Comparison of ENCODE assay signal across 15 mouse cellular contexts in genomic region chr17:86226198-86226597, GRCm38 (mm10). TPM values are rescaled to one million over a fixed set of nuclear protein-coding genes. Genes with fewer than 3 reads are reported as not detected.
A peak's percentile ranks its signal among the peaks of the same experiment; 100 is the strongest.
DNase-seq lines count a peak whose midpoint lies in the region; TF ChIP-seq lines count a peak whose summit lies in the region.
"Had no signal": no experiment of that assay in that cellular context is flagged by ENCODE, and none has a peak within 500 bp of the region (broad histone marks: within the 10 kb centered on the region; RNA-seq: fewer than 3 reads in every experiment).

No protein-coding gene starts in this region.

- TF ChIP-seq POLR2A in cerebellum, adult 2 months (IDR thresholded peaks at IDR 0.05; ENCODE audit: borderline replicate concordance, insufficient read depth, low read length), result no peak
- TF ChIP-seq POLR2A in CH12.LX (IDR thresholded peaks at IDR 0.05; ENCODE audit: low read depth, low read length), result no peak

- no peak for TF ChIP-seq RAD21 in CH12.LX (IDR thresholded peaks at IDR 0.05; ENCODE audit: low read depth, low read length)

- DNase-seq in cerebellum, adult 2 months, result peak in 1 of 2 experiments; percentile 55
- no peak for DNase-seq in cerebellum, postnatal 36 days
- no peak for DNase-seq in layer of hippocampus, adult 2 months (ENCODE audit: low spot score in 2 of 2)
- no peak for DNase-seq in layer of hippocampus, postnatal 10 days (ENCODE audit: low spot score in 2 of 2)
- DNase-seq in CH12.LX (ENCODE audit: extremely low read depth), result no peak
- DNase-seq in lung, postnatal 14 days, result no peak
- DNase-seq: adrenal gland, adult 2 months; adrenal gland, postnatal 10 days; adrenal gland, postnatal 25 days; B cell, adult 2 months; forebrain, postnatal 0 days had no signal

- in situ Hi-C loops in CH12.LX (cut with MboI; ENCODE audit: low pct_ligation_motif_present, low pct_unique_long_range_greater_than_20kb, low sequenced_read_pairs), result no loop called here

- no peak overlapping the region for H3K9ac ChIP-seq in CH12.LX (ENCODE audit: insufficient read depth, low read depth)
- H3K9ac ChIP-seq: embryonic facial prominence, embryonic 12.5 days; forebrain, embryonic 13.5 days; forebrain, embryonic 15.5 days; forebrain, postnatal 0 days had no signal

- no peaks in the 10 kb centered on the region for H3K9me3 ChIP-seq in CH12.LX (replicated peaks; ENCODE audit: low read length)
- H3K9me3 ChIP-seq: embryonic facial prominence, embryonic 10.5 days; embryonic facial prominence, embryonic 12.5 days; forebrain, embryonic 13.5 days; forebrain, embryonic 15.5 days had no signal

- 0 out of 2 replicates have a peak, but pooled peaks cover 3% of the 10 kb centered on the region for H3K79me2 ChIP-seq in CH12.LX (replicated peaks; ENCODE audit: control insufficient read depth, extremely low read depth, insufficient read depth, poor library complexity, severe bottlenecking)

- dilution Hi-C loops in CH12.LX (cut with MboI; ENCODE audit: extremely low pct_ligation_motif_present, extremely low pct_unique_long_range_greater_than_20kb, low sequenced_read_pairs), result no loop called here

- no peak overlapping the region for H3K4me3 ChIP-seq in cerebellum, adult 2 months (replicated peaks; ENCODE audit: insufficient read depth, low read depth, low read length)
- H3K4me3 ChIP-seq in layer of hippocampus, adult 2 months, result no peak overlapping the region
- no peak overlapping the region for H3K4me3 ChIP-seq in CH12.LX (replicated peaks in 1 of 3; ENCODE audit: low read depth in 2 of 3, low read length in 2 of 3, poor library complexity in 1 of 3)
- H3K4me3 ChIP-seq: embryonic facial prominence, embryonic 10.5 days; embryonic facial prominence, embryonic 12.5 days; forebrain, embryonic 13.5 days; forebrain, embryonic 15.5 days had no signal

- 37% methylated on average over 8 of the region's 8 CpGs for WGBS in cerebellum, adult 2 months

- peak overlapping the region; percentile 82 for H3K27ac ChIP-seq in cerebellum, adult 2 months (ENCODE audit: insufficient read depth, low read length)
- H3K27ac ChIP-seq in layer of hippocampus, adult 2 months, result peak overlapping the region; percentile 61; the same call in 1 of the 2 replicates
- H3K27ac ChIP-seq in CH12.LX (ENCODE audit: insufficient read depth, low read depth), result no peak overlapping the region
- H3K27ac ChIP-seq: embryonic facial prominence, embryonic 10.5 days; embryonic facial prominence, embryonic 12.5 days; forebrain, embryonic 13.5 days; forebrain, embryonic 15.5 days had no signal

- peak; percentile 23; the same call in 1 of the 2 replicates for TF ChIP-seq EP300 in CH12.LX (IDR thresholded peaks at IDR 0.05; ENCODE audit: low read length)

- no peaks in the 10 kb centered on the region for H3K27me3 ChIP-seq in cerebellum, adult 2 months (ENCODE audit: control insufficient read depth, insufficient read depth, low read length)
- no peaks in the 10 kb centered on the region for H3K27me3 ChIP-seq in CH12.LX (replicated peaks)
- H3K27me3 ChIP-seq: embryonic facial prominence, embryonic 12.5 days; forebrain, embryonic 13.5 days; forebrain, embryonic 15.5 days had no signal

- H3K4me2 ChIP-seq in CH12.LX (ENCODE audit: insufficient read depth, low read depth, poor library complexity, severe bottlenecking), result no peak overlapping the region
- H3K4me2 ChIP-seq: embryonic facial prominence, embryonic 12.5 days; forebrain, embryonic 13.5 days; forebrain, embryonic 15.5 days had no signal

- H3K36me3 ChIP-seq in CH12.LX (replicated peaks in 1 of 2; ENCODE audit: control insufficient read depth in 1 of 2, insufficient read depth in 1 of 2, low read length in 1 of 2), result peaks cover 0 to 46% of the 10 kb centered on the region in 2 experiments
- H3K36me3 ChIP-seq: embryonic facial prominence, embryonic 10.5 days; embryonic facial prominence, embryonic 12.5 days; forebrain, embryonic 15.5 days had no signal

- no peak for TF ChIP-seq CTCF in cerebellum, adult 2 months (IDR thresholded peaks at IDR 0.05; ENCODE audit: borderline replicate concordance, insufficient read depth, low read depth, low read length)
- no peak for TF ChIP-seq CTCF in layer of hippocampus, adult 2 months (conservative IDR thresholded peaks at IDR 0.05)
- TF ChIP-seq CTCF in CH12.LX (conservative IDR thresholded peaks at IDR 0.05 in 1 of 2, IDR thresholded peaks at IDR 0.05 in 1 of 2; ENCODE audit: low read depth in 2 of 2, low read length in 2 of 2), result no peak

- H3K4me1 ChIP-seq in cerebellum, adult 2 months (ENCODE audit: control insufficient read depth, insufficient read depth, low read length), result peaks cover 42% of the 10 kb centered on the region
- H3K4me1 ChIP-seq in CH12.LX (ENCODE audit: control insufficient read depth in 1 of 2, insufficient read depth in 2 of 2), result peaks cover 7 to 37% of the 10 kb centered on the region in 2 experiments
- H3K4me1 ChIP-seq: embryonic facial prominence, embryonic 10.5 days; embryonic facial prominence, embryonic 12.5 days; forebrain, embryonic 13.5 days had no signal

TF ChIP-seq in CH12.LX, 34 proteins besides CTCF, POLR2A, EP300 and RAD21:
- no peak for TF ChIP-seq E2F4 (IDR thresholded peaks at IDR 0.05; ENCODE audit: insufficient replicate concordance, low read depth, low read length)
- no peak for TF ChIP-seq HCFC1 (IDR thresholded peaks at IDR 0.05; ENCODE audit: low read depth, low read length)

RNA-seq across cellular contexts. Expression of gene Prkce, which starts 58.6 kb away (rescaled TPM):
- 53.7 and 53.8 TPM in 2 replicates for polyA plus RNA-seq in cerebellum, adult 2 months (2012; rRNA removed)
- total RNA-seq in layer of hippocampus, adult 2 months (2021), result 100 to 1,000 TPM; 422 to 451 TPM
- 100 to 1,000 TPM; 315 to 338 TPM for total RNA-seq in layer of hippocampus, postnatal 10 days (2021)
- total RNA-seq in CH12.LX (2012; rRNA removed), result 10.2 and 11.4 TPM in 2 replicates
- 4.0 and 4.1 TPM in 2 replicates for total RNA-seq in CH12.LX (2014; rRNA removed)
- polyA plus RNA-seq in CH12.LX (2012; ENCODE audit: insufficient read length, low read depth), result 10.7 and 13.2 TPM in 2 replicates

Comparison
In these comparisons a context has a peak if more than half of its experiments do, and no peak if none do; other contexts are left out.
1. RNA of gene Prkce, which starts 58.6 kb away (total RNA-seq): 422 to 451 TPM in layer of hippocampus, adult 2 months and 315 to 338 TPM in layer of hippocampus, postnatal 10 days; 4.0 to 11.4 TPM in CH12.LX; every median in the first group is over 10 times any median in the second.